Mouse (Mus musculus): ENCODE data around the gene Wdr72. TPM values are rescaled to one million over a fixed set of nuclear protein-coding genes. Genes with fewer than 3 reads are reported as not detected.

Gene Wdr72
- total RNA-seq, 2 experiments from 2014 or later: not detected

Other genes with a start within 250 kb of the Wdr72 start
- gene Unc13c, start 141.4 kb upstream of the Wdr72 start, total RNA-seq (2015; ENCODE audit: low replicate concordance): not detected in 2 replicates
- gene Unc13c, start 141.4 kb upstream of the Wdr72 start, total RNA-seq (2017; ENCODE audit: low replicate concordance): 0.28 TPM in 1 of 2 replicates, not detected in the other